Mouse (Mus musculus): ENCODE results near the gene Olfr787.

Gene Olfr787

GRCm38 (mm10) chr10:129461562-129461961 lies at the start of gene Olfr787:
Gene Olfr787, plus strand, starts transcription at chr10:129461862.
- DNase-seq (ENCODE audit: low read depth) = no peak

- DNase-seq (ENCODE audit: low read depth) = no peak
These were observed 34.7 kb upstream of the Olfr787 start, which contains the start of gene Olfr786 for GRCm38 (mm10) chr10:129427006-129427405. Gene Olfr786, plus strand, starts transcription at chr10:129427306.

DNA sequence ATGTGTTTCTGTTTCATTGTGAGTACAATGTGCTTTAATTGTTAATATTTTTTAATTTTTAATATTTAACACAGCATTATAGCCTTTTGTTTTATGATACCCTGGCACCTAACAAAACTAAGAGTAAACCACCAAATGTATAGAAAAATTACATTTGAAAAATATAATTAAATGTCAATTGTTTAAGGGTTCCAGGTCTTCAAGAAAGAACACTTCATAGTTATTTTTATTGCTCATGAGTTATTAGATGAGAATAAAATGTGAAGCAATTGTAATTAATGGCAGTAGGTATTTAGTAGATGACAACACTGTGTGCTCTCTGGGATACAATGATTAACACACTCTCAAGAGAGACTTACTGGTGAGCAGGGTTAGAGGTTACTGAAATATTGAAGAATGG lies 9.0 kb downstream of the Olfr787 start, which contains the start of gene Olfr788:
Gene Olfr788, plus strand, starts transcription at position 301 of the 400 bp plus-strand sequence.
- no peak for DNase-seq (ENCODE audit: low read depth)

DNA sequence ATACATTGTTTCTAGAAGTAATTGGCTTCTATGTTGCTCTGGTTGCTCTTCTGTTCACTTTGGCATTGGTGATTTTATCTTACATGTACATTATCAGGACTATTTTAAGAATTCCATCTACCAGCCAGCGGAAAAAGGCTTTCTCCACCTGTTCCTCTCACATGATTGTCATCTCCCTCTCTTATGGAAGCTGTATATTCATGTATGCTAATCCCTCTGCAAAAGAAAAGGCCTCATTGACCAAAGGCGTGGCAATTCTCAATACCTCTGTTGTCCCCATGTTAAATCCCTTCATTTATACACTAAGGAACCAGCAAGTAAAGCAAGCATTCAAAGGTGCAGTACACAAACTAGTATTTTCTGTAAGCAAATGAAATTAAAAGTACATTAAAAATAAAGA lies 11.6 kb downstream of the Olfr787 start:
- no peak for DNase-seq (ENCODE audit: low read depth)

- DNase-seq (ENCODE audit: low read depth) = no peak
These were observed 12.1 kb downstream of the Olfr787 start for GRCm38 (mm10) chr10:129473723-129474122.

DNA sequence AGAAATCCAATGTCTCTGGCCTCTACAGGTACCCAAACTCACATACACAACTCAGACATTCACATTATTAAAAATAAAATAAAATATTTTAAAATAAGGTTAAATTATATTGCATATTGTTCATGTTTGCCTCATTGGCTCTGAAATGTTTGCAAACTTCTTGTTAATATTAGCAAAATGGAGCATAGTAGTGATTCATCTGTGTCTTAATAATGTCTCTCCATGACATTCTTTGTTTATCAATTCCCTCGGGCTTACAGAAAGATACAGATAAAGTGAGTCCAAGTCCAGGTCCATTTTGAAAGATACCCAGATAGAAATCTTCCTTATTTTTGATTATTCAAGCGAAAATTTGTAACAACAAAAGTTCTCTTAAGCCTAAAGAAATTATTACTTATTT lies 22.8 kb downstream of the Olfr787 start, which contains the start of gene Olfr789:
Gene Olfr789, plus strand, starts transcription at position 301 of the 400 bp plus-strand sequence.
- no peak for DNase-seq (ENCODE audit: low read depth)

DNA sequence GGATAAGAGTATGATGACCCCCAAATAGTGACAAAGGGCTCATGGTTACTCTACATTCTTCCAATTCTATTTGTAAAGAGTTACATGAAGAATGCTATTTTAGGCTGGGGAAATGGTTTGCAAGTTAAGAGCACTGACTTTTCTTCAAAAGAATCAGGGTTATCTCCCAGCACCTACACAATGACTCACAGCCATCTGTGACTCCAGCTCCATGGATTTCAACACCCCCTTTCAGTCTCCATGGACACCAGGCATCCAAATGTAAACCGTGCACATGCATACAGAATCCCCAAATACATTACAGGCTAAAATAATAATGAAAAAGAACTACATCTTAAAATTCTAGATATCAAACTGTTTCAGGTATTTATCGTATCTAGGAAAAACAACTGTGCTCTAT lies 28.4 kb downstream of the Olfr787 start:
- no peak for DNase-seq (ENCODE audit: low read depth)

GRCm38 (mm10) chr10:129498192-129498591 lies 36.5 kb downstream of the Olfr787 start, which contains the start of gene Olfr790:
Gene Olfr790, plus strand, starts transcription at chr10:129498492.
- DNase-seq (ENCODE audit: low read depth) = no peak

Data from 416B (cell line).